Mouse (Mus musculus): ENCODE measurements around the gene Gmppb. TPM values are rescaled to one million over a fixed set of nuclear protein-coding genes. Genes with fewer than 3 reads are reported as not detected.

Gene Gmppb
- total RNA-seq, 2 experiments from 2014 or later = 19.8 to 20.1 TPM

DNA sequence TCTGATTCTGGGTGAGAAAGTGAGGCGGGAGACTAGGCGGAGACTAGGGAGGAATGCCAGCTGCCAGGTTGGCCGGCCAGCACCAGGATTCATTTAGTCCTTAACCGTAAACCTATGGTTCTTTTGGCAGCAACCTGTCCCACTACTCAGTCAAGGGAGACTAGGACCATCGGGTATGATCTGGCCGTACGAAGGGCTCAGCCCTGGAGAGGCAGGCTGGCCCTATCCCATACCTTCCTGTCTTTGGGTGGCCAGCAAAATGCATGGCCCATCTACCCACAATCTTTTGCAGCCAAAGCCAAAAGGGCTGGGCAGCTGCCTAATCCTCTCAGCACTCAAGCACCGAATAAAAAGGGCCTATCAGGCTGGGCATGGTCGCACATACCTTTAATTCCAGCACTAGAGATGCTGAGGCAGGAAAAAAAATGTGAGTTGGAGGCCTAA, 23.5 kb downstream of the Gmppb start:
- DNase-seq (ENCODE audit: low spot score in 2 of 2) = no peak

DNA sequence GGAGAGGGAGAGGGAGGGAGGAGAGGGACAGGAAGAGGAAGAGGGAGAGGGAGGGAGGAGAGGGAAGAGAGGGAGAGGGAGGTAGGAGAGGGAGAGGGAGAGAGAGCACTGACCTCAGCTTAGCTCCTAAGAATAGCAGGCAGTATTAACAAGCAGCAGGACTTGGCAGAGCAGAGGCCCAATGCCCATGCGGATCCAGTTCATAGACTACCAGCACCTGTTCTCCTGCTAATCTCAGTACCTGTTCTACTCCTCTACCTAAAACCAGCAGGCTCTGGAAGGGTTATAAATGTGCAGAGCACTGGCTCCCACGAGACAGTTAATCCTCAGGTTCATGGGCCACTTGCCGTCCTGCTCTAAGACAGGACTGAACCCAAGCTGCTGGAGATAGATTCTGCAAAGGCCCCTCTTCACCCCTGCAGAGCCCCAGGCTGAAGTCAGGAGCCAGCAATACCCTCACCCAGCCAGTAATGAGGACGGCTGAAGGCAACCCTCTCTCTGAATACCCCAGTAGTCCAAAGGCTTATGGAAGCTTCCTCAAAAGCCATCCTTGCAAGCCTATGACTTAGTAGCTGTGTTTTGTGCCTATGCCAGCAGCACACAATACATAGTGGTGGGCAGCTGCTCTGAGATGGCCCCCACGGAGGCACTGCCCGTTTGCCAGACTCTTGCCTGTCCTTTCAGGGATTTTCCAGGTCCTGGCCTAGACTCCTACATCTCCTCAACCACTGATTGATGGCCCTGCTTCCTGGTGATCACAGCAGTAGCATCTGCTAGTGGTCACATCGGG, 24.3 kb downstream of the Gmppb start:
- no peak for DNase-seq (ENCODE audit: low spot score in 2 of 2)

DNA sequence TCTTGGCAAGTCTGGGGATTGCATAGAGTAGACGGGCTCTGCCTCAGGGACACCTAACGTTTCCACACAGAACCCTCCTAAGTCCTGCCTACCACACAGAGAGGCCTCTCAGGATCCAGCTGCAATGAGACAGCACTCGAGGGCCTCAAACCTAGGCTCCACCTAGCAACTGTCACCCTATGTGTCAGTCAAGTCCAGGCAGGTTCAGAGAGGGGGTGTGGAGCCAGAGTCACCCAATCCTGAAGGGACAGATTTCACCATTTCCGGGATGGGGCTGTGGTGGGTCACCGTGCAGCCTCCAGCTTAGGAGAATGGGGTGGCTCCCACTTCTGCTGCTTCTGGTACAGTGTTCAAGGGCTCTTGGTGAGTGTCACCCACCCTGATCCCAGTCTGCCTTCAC, 31.1 kb downstream of the Gmppb start, which contains the start of gene Mst1:
Gene Mst1, plus strand, starts transcription at position 269 of the 400 bp plus-strand sequence.
- DNase-seq (ENCODE audit: low spot score in 2 of 2) = no peak

DNA sequence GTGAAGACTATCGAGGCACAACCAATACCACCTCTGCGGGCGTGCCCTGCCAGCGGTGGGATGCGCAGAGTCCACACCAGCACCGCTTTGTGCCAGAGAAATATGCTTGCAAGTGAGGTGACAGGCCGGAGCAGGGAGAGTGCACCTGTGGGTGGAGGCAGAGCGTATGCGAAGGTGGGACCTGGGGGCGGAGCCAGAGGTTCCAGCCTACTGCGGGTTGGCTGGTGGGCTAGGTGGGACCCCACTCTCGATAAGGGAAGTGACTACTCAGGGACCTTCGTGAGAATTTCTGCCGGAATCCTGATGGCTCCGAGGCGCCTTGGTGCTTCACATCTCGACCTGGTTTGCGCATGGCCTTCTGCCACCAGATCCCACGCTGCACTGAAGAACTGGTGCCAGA, 33.5 kb downstream of the Gmppb start:
- DNase-seq (ENCODE audit: low spot score in 2 of 2) = no peak

DNA sequence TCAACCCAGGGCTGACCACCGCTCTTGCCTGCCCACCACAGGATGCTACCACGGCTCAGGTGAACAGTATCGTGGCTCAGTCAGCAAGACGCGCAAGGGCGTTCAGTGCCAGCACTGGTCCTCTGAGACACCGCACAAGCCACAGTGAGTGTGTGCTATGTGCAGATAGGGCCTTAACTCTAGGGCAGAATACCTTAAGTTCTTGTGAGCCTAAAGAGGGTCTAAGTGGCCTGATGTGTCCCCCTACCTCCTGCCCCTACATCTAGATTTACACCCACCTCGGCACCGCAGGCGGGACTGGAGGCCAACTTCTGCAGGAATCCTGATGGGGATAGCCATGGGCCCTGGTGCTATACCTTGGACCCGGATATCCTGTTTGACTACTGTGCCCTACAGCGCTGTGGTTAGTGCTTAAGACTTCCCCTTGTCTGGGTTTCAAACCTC, 34.0 kb downstream of the Gmppb start, which contains the start of gene Rnf123:
Gene Rnf123, minus strand, starts transcription at position 359 of the 444 bp plus-strand sequence.
- DNase-seq (ENCODE audit: low spot score in 2 of 2) = no peak

DNA sequence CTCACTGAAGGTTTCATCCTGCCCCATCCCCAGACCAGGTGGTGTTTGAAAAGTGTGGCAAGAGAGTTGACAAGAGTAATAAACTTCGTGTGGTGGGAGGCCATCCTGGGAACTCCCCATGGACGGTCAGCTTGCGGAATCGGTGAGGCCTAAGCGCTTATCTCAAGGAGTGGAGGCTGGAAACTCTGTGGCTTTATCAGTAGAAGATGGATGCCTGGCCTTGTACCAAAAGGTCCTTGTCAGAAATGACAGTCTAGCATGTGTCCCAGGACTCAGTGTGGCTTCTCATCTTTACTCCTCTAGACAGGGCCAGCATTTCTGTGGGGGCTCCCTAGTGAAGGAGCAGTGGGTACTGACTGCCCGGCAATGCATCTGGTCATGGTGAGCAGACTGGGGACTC, 34.5 kb downstream of the Gmppb start:
- DNase-seq (ENCODE audit: low spot score in 2 of 2) = no peak

DNA sequence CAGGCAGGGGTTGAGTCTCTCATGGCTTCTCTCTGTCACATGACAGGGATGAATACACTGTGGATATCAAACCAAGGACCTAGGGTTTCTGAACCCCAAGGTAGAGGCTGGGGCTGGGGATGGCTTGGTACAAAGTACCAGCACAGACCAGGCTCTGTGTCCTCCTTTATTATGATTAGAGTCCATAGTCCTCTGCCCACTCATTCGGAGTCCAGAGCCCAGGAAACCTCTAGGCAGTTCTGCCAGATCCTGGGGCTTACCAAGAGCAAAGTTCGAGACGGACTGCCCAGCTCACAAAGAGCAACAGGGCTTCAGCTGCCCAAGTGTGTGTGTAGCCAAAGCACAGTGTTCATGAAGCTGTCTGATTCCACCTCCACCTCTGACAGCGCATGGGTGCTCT, 36.2 kb downstream of the Gmppb start:
- DNase-seq (ENCODE audit: low spot score in 2 of 2) = no peak

DNA sequence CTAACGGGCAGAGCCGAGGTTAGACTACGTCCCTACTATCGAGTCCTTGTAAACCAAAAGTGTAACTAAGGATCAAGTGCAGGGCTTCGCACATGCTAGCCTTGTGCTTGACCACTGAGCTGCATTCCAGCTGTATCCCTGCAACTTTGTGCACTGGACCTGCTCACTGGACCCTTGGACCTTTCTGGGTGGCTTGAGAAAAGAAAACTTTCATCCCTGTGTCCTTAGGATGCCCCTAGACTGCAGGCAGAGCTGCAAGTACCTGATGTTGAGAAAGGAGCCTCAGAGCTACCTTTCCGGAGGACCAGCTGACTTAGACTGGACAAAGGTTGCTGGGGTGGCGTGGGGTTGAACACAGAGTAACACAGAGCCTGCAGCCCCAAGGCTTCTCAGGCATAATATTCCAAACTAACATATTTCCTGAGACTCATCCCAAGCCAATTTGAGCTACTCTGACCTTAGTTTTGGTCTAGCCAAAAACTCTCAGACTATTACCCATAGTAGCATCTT, 41.6 kb downstream of the Gmppb start:
- DNase-seq (ENCODE audit: low spot score in 2 of 2) = no peak

DNA sequence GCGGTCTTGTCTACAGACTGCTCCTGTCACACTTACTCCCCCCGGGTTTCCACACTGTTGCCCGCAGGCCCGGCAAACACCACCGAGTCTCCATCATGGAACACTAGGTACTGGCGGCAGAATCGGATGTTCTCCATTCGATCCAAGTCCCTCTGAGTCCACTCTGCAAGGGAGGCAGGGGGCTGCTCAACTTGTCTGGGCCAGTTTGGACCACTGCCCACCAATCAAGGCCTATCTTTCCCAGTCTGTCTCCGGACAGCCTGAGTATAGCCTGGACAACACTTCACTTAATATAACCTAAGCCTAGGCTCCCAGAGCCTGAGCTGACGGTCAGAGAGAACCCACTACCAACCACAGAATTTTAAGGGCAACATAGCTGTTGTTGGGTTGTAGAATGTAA, 44.5 kb downstream of the Gmppb start:
- DNase-seq (ENCODE audit: low spot score in 2 of 2) = no peak

DNA sequence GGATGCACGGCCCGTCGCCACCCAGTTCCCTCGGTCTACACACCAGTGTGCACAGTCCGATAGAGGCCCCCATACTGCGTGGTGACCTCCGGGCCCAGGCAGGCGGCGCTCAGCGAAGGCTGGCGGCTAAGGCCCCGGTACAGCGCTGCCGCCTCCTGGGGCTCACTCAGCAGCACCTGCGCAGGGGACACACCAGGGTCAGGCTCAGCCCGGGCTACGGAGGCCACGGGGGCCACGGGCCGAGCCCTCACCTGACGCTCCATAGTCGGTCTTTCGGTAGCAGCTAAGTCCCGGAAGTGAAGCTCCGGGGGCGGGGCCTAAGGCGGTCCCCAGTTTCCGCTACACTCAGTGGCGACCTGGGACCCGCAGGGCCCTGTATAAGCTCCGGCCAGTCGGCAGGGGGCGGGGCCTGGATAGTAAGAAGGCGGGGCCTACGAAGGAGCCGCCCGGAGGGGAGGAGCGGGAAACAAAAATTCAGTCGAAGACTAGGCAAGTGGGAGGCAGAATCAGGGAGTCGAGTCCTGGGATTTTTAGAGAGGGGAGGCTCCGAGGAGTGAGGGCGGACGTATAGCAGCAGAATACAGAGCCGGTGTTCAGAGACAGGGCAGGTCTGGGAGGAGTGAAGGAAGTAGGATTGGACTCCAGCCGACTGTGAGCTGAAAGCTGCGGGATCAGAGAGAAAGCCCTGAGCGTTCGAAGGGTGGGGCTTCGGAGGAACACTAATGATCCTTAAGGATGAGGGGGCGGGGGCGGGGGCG, 45.3 kb downstream of the Gmppb start, which contains the start of gene Apeh:
Gene Apeh, minus strand, starts transcription at position 423 of the 758 bp plus-strand sequence.
- peak; percentile 94 to 95 for DNase-seq (ENCODE audit: low spot score in 2 of 2)

DNA sequence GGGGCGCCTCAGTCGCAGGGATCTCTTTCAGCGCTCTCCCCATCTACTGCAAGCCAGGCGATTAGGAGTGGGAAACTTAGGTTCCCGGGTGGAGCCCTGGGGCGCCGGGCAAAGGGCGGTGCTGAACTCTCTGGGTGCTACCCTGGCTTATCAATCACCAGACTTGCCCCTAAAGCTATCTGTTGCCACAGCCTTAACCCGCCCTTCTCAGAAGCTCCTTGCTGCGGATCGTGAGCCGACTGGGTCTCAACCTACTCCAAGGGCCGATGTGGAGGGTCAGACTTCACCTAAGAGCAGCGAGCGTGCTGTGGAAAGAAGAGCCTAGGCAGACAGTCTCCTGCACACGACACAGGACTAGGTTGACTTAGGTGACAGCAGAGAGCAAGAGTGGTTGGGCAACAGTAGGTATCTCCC, 46.0 kb downstream of the Gmppb start:
- DNase-seq (ENCODE audit: low spot score in 2 of 2) = peak in 1 of 2 experiments; percentile 41

DNA sequence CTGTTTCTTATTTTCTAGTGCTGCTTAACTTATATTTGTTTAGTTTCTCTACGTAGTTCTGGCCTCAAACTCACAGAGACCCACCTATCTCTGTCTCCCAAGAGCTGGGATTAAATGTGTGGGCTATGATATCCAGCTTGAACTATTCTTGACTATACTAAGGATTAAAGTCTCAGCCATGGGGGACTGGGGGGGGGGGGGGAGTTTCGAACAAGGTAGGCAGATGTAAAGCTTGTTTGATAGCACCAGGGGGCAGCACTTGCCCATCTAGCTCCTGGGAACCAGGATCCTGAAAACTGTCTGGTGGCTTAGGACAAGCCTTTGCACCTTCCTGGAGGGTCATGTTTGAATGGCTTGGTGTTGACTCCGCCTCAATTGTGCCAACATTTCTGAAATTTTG, 46.5 kb downstream of the Gmppb start:
- peak; percentile 48 to 52 for DNase-seq (ENCODE audit: low spot score in 2 of 2)

DNA sequence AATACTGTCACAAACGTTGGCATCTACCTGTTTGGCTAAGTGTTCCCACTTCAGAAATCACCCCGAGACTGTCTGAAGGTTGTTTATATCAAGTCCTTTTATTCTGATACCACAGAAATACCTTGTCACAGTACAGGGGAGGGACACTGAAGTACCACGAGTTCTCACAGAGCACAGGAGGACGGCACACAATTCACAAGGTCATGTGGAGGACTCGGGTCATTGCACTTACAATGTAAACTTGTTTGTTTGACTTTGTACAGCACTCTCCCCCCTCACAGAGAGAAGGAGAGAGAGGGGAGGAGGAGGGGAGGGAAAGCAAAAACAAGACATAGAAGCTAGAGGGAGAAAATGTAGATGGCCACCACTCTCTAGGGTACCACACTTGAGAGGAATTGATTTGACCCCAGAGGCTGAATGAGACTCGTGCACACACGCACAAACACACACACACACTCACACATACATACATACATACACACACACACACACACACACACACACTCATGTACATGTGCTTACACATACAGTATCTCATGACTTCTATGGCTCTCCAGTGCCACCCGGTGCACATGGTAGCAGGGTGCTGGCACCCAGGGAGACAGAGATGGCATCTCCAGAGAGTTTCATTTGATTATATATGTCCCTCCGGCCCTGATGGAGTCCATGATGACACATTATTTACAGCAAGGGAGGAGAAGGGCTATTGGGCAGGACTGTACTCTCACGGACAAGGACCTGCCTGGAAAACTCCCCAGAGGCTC, 47.1 kb downstream of the Gmppb start:
- no peak for DNase-seq (ENCODE audit: low spot score in 2 of 2)

DNA sequence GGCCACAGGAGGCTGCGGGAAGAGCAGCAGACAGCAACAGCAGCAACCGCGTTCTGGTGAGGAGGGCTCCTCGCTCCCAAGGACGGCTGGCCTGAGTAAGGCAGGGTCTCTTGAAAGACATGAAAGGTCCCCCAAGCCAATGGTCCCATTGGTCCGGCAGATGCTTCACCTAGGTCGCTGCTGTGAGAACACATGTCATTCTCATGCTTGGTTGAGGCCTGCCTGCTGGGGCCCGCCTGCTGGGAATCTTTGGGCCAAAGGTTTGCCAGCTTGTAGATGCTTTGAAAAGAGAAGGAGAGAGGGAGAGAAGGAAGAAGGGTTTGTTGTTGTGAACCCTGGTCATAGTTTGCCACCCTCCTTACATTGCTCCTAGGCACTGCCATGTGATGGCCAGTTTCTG, 50.6 kb downstream of the Gmppb start:
- no peak for DNase-seq (ENCODE audit: low spot score in 2 of 2)

Small RNAs within 50 kb of the gene (microRNA-seq; reads per million reads assigned to microRNA genes)
- 0 reads per million in 2 experiments for gene Mir7088 (ENCODE audit: borderline number of aligned reads in 2 of 2)

Other genes starting within 250 kb of the Gmppb start
- 10 to 100 TPM; 48.3 to 52.8 TPM for gene Rbm6, start 176.0 kb upstream of the Gmppb start, total RNA-seq (2021)
- gene Mon1a, start 161.1 kb upstream of the Gmppb start, total RNA-seq (2021) = 10 to 100 TPM; 18.8 to 21.5 TPM
- gene Mst1r, start 142.4 kb upstream of the Gmppb start, total RNA-seq (2021) = 10 to 100 TPM; 10.8 to 11.4 TPM
- gene Actl11, start 120.8 kb upstream of the Gmppb start, total RNA-seq (2021) = not detected
- 1 to 10 TPM; 4.2 to 6.2 TPM for gene Camkv, start 113.6 kb upstream of the Gmppb start, total RNA-seq (2021)
- gene Traip, start 99.1 kb upstream of the Gmppb start, total RNA-seq (2021) = 1 to 10 TPM; 1.0 to 1.1 TPM
- gene Uba7, start 73.7 kb upstream of the Gmppb start, total RNA-seq (2021) = 10 to 100 TPM; 14.2 to 22.1 TPM
- under 1 TPM in 1 of 2 experiments, not detected in 1; 0.29 TPM for gene Gm20661, start 66.2 kb upstream of the Gmppb start, total RNA-seq (2021)
- gene Inka1, start 63.4 kb upstream of the Gmppb start, total RNA-seq (2021) = 1 to 10 TPM; 4.3 to 6.4 TPM
- 1 to 10 TPM in 1 of 2 experiments, not detected in 1; 1.2 TPM for gene Cdhr4, start 56.7 kb upstream of the Gmppb start, total RNA-seq (2021)
- gene Gm20662, start 52.9 kb upstream of the Gmppb start, total RNA-seq (2021) = 1 to 10 TPM in 1 of 2 experiments, not detected in 1; 2.4 TPM
- 100 to 1,000 TPM; 112 to 126 TPM for gene Ip6k1, start 46.7 kb upstream of the Gmppb start, total RNA-seq (2021)
- 1 to 10 TPM; 2.0 to 3.5 TPM for gene Amigo3, start 3.9 kb downstream of the Gmppb start, total RNA-seq (2021)
- gene Mst1, start 31.2 kb downstream of the Gmppb start, total RNA-seq (2021) = under 1 TPM in 1 of 2 experiments, not detected in 1; 0.23 TPM
- gene Rnf123, start 34.1 kb downstream of the Gmppb start, total RNA-seq (2021) = 10 to 100 TPM; 54.0 to 63.2 TPM
- 10 to 100 TPM; 71.8 to 86.6 TPM for gene Apeh, start 45.4 kb downstream of the Gmppb start, total RNA-seq (2021)
- gene Bsn, start 141.1 kb downstream of the Gmppb start, total RNA-seq (2021) = 1 to 10 TPM; 1.8 to 3.1 TPM
- 100 to 1,000 TPM; 136 to 137 TPM for gene Dag1, start 214.7 kb downstream of the Gmppb start, total RNA-seq (2021)
- gene Nicn1, start 241.2 kb downstream of the Gmppb start, total RNA-seq (2021) = 10 to 100 TPM; 19.0 to 29.2 TPM
- 1 to 10 TPM; 4.2 to 5.8 TPM for gene Amt, start 247.6 kb downstream of the Gmppb start, total RNA-seq (2021)

Data from adrenal gland, adult 18-20 months (tissue).